Mouse (Mus musculus) MEL (cell line): ENCODE data around the gene Ccnh. TPM values are rescaled to one million over a fixed set of nuclear protein-coding genes. Genes with fewer than 3 reads are reported as not detected.
A peak's percentile ranks its signal among the peaks of the same experiment; 100 is the strongest.

ENCODE experiments used
- DNase-seq: peaks from one replicate; pipeline ENCODE4 v3.0.0; 2011; ENCODE audit warnings: low read depth, low spot score
- H3K27ac ChIP-seq: 2 replicates; pipeline ENCODE4 v1.5.1; 2012; ENCODE audit warnings: low read depth, mild to moderate bottlenecking, control low read depth, low read length, moderate library complexity; ENCODE audit not compliant: control insufficient read depth
- H3K27me3 ChIP-seq, 2 experiments: fragments of 150-350 bp in 1 of 2; sonication (generic) in 1 of 2; 2 replicates each; pipeline ENCODE4 v1.6.1; 2012; ENCODE audit warnings: low read length in 2 of 2, mild to moderate bottlenecking in 2 of 2, improper control_type of control experiment in 1 of 2, moderate library complexity in 1 of 2; ENCODE audit not compliant: insufficient read depth in 2 of 2, control insufficient read depth in 1 of 2
- H3K36me3 ChIP-seq, 2 experiments: 2 replicates each; pipeline ENCODE4 v1.6.1; 2012 to 2014; ENCODE audit warnings: low read length in 2 of 2, improper control_type of control experiment in 1 of 2, inconsistent platforms in 1 of 2, mild to moderate bottlenecking in 1 of 2; ENCODE audit not compliant: insufficient read depth in 2 of 2, control insufficient read depth in 1 of 2
- H3K4me1 ChIP-seq, 2 experiments: fragments of 150-350 bp in 1 of 2; sonication (generic) in 1 of 2; 2 replicates each; pipeline ENCODE4 v1.6.1; 2012; ENCODE audit warnings: low read length in 2 of 2, improper control_type of control experiment in 1 of 2, mild to moderate bottlenecking in 1 of 2; ENCODE audit not compliant: insufficient read depth in 2 of 2, control insufficient read depth in 1 of 2
- H3K4me3 ChIP-seq, 2 experiments: fragments of 150-350 bp in 1 of 2; sonication (generic) in 1 of 2; 2 replicates each; pipeline ENCODE4 v1.5.1; 2012; ENCODE audit warnings: low read depth in 2 of 2, low read length in 2 of 2, mild to moderate bottlenecking in 2 of 2, moderate library complexity in 2 of 2, control low read depth in 1 of 2, improper control_type of control experiment in 1 of 2; ENCODE audit not compliant: control insufficient read depth in 1 of 2, insufficient read depth in 1 of 2
- H3K79me2 ChIP-seq: 2 replicates; pipeline ENCODE4 v1.6.1; 2012; ENCODE audit warnings: mild to moderate bottlenecking, low read length, moderate library complexity; ENCODE audit not compliant: control insufficient read depth, poor library complexity, insufficient read depth
- H3K9ac ChIP-seq: 2 replicates; pipeline ENCODE4 v1.6.1; 2012; ENCODE audit warnings: low read depth, mild to moderate bottlenecking, control low read depth, low read length, moderate library complexity; ENCODE audit not compliant: control insufficient read depth, poor library complexity, severe bottlenecking
- H3K9me3 ChIP-seq: fragments of 150-350 bp; sonication (generic); replicated peaks from 2 replicates; pipeline ENCODE4 v1.6.1; 2012; ENCODE audit warnings: mild to moderate bottlenecking, low read length, improper control_type of control experiment, moderate library complexity; ENCODE audit not compliant: insufficient read depth
- BHLHE40 ChIP-seq: IDR thresholded peaks from 2 replicates; pipeline ENCODE4 v1.6.1; 2012; ENCODE audit warnings: low read depth, mild to moderate bottlenecking, inconsistent platforms, low read length, improper control_type of control experiment, borderline replicate concordance
- CTCF ChIP-seq, 3 experiments: IDR thresholded peaks in 2 of 3; conservative IDR thresholded peaks in 1 of 3; 2 replicates each; pipeline ENCODE4 v1.5.1; 2011 to 2012; ENCODE audit warnings: low read length in 3 of 3, low read depth in 2 of 3, mild to moderate bottlenecking in 2 of 3, improper control_type of control experiment in 1 of 3, inconsistent platforms in 1 of 3, mixed read lengths in 1 of 3, moderate library complexity in 1 of 3; ENCODE audit not compliant: control insufficient read depth in 1 of 3, insufficient read depth in 1 of 3, poor library complexity in 1 of 3, severe bottlenecking in 1 of 3
- GATA1 ChIP-seq: IDR thresholded peaks from 2 replicates; pipeline ENCODE4 v1.6.1; 2011; ENCODE audit warnings: low read depth, low read length, improper control_type of control experiment
- KAT2A ChIP-seq: conservative IDR thresholded peaks from 2 replicates; pipeline ENCODE4 v1.6.1; 2012; ENCODE audit warnings: low read depth, low read length, improper control_type of control experiment, inconsistent platforms
- MXI1 ChIP-seq: IDR thresholded peaks from 2 replicates; pipeline ENCODE4 v1.6.1; 2011; ENCODE audit warnings: mild to moderate bottlenecking, low read depth, low read length, improper control_type of control experiment
- MYC ChIP-seq: IDR thresholded peaks from 2 replicates; pipeline ENCODE4 v1.6.1; 2011; ENCODE audit warnings: low read depth, mild to moderate bottlenecking, low read length, improper control_type of control experiment, moderate library complexity
- NELFE ChIP-seq: IDR thresholded peaks from 2 replicates; pipeline ENCODE4 v1.6.1; 2011; ENCODE audit warnings: low read depth, low read length, improper control_type of control experiment
- NRF1 ChIP-seq: IDR thresholded peaks from 2 replicates; pipeline ENCODE4 v1.6.1; 2014; ENCODE audit warnings: low read depth, mild to moderate bottlenecking, inconsistent platforms, low read length, improper control_type of control experiment, moderate library complexity; ENCODE audit not compliant: poor library complexity, insufficient read depth, severe bottlenecking
- POLR2A ChIP-seq, 2 experiments: IDR thresholded peaks; 2 replicates each; pipeline ENCODE4 v1.6.1; 2011 to 2012; ENCODE audit warnings: low read length in 2 of 2, mild to moderate bottlenecking in 2 of 2, control low read depth in 1 of 2, improper control_type of control experiment in 1 of 2, low read depth in 1 of 2, moderate library complexity in 1 of 2; ENCODE audit not compliant: control insufficient read depth in 1 of 2, insufficient read depth in 1 of 2, poor library complexity in 1 of 2
- RAD21 ChIP-seq: IDR thresholded peaks from 2 replicates; pipeline ENCODE4 v1.6.1; 2011; ENCODE audit warnings: mild to moderate bottlenecking, low read depth, low read length, improper control_type of control experiment
- RCOR1 ChIP-seq: IDR thresholded peaks from 2 replicates; pipeline ENCODE4 v1.6.1; 2012; ENCODE audit warnings: low read depth, mild to moderate bottlenecking, inconsistent platforms, low read length, improper control_type of control experiment
- SIN3A ChIP-seq: IDR thresholded peaks from 2 replicates; pipeline ENCODE4 v1.6.1; 2012; ENCODE audit warnings: low read length, improper control_type of control experiment, inconsistent platforms
- SMC3 ChIP-seq: IDR thresholded peaks from 2 replicates; pipeline ENCODE4 v1.6.1; 2011; ENCODE audit warnings: low read depth, low read length, improper control_type of control experiment
- TBP ChIP-seq: IDR thresholded peaks from 2 replicates; pipeline ENCODE4 v1.8.0; 2011; ENCODE audit warnings: low read depth, low read length, improper control_type of control experiment
- ZC3H11A ChIP-seq: IDR thresholded peaks from 2 replicates; pipeline ENCODE4 v1.6.1; 2012; ENCODE audit warnings: low read depth, mild to moderate bottlenecking, inconsistent platforms, low read length, improper control_type of control experiment
- ZMIZ1 ChIP-seq: IDR thresholded peaks from 2 replicates; pipeline ENCODE4 v1.6.1; 2012; ENCODE audit warnings: low read depth, mild to moderate bottlenecking, inconsistent platforms, low read length, improper control_type of control experiment, moderate library complexity
- ZNF384 ChIP-seq: IDR thresholded peaks from 2 replicates; pipeline ENCODE4 v1.6.1; 2012; ENCODE audit warnings: low read depth, mild to moderate bottlenecking, inconsistent platforms, low read length, improper control_type of control experiment
- polyA plus RNA-seq, 2 experiments: library from polyadenylated mRNA; stranded (reverse) in 1 of 2; unstranded in 1 of 2; fragments of >175 nt in 1 of 2; fragments of >200 nt in 1 of 2; gene quantifications; 2 replicates each; pipeline versions ENCODE4 v1.2.1 to v1.2.4; 2012; ENCODE audit warnings: low replicate concordance in 2 of 2, low read depth in 1 of 2; ENCODE audit not compliant: insufficient read length in 2 of 2, insufficient read depth in 1 of 2, missing spikeins in 1 of 2
- total RNA-seq: library from RNA; depleted of rRNA; stranded (reverse); fragments of 300-350 nt; gene quantifications from 2 replicates; pipeline ENCODE4 v1.2.3, GENCODE M21; 2012

Ccnh gene
- total and polyA plus RNA-seq, 3 experiments: 77.3 to 101 TPM; not detected in 1

DNA sequence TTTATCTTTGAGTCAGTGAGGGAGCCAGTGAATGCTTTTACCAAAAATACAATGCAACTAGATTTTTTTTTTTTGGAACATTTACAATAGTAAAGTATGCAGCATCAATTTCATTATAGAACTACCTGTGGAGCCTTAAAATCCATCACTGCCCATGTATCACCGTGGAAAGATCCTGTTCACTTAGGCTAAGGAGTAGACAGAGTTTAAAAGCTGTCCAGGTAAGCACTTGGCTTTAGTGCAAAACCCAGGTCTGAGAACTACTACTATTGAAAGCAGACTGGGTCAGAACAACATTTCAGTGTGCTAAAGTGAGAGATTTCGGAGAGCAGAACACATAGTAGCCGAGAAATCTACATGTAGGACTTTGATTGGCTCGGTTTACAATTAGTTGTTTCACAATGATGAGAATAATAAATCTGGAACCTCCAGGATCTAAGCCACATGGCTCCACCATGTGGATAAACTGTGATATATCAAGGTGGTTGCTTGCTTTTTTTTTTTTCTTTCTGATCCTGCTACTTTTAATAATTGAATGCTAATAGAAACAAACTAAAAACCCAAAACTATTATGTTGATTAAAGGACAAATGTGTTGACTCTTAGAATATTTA, 24.6 kb upstream of the Ccnh start:
- Histone ChIP-seq H3K79me2 (no peaks in the 10 kb centered on the region), H3K9ac (no peak overlapping the region), H3K27ac (no peak overlapping the region), H3K27me3 (no peaks in the 10 kb centered on the region), H3K4me1 (no peaks in the 10 kb centered on the region), H3K9me3 (no peaks in the 10 kb centered on the region), H3K4me3 (no peak overlapping the region), H3K36me3 (peaks cover 0 to 2% of the 10 kb centered on the region in 2 experiments; a peak in 2 of 4 replicates)
- TF ChIP-seq KAT2A: no peak
- no peak for TF ChIP-seq TBP
- peak in 1 of 3 experiments; percentile 68; a peak in 2 of 6 replicates for TF ChIP-seq CTCF (IDR thresholded peaks at IDR 0.05 in 2 of 3, conservative IDR thresholded peaks at IDR 0.05 in 1 of 3; ENCODE audit: control insufficient read depth in 1 of 3, insufficient read depth in 1 of 3, low read depth in 2 of 3, low read length in 3 of 3, poor library complexity in 1 of 3, severe bottlenecking in 1 of 3)
- peak; percentile 95 for TF ChIP-seq ZNF384
- TF ChIP-seq GATA1: no peak
- peak; percentile 68 for TF ChIP-seq ZC3H11A
- TF ChIP-seq RAD21: peak; percentile 73
- TF ChIP-seq BHLHE40: no peak
- peak; percentile 82 for TF ChIP-seq SMC3
- TF ChIP-seq RCOR1: no peak
- TF ChIP-seq NELFE: no peak
- peak; percentile 43 for DNase-seq

DNA sequence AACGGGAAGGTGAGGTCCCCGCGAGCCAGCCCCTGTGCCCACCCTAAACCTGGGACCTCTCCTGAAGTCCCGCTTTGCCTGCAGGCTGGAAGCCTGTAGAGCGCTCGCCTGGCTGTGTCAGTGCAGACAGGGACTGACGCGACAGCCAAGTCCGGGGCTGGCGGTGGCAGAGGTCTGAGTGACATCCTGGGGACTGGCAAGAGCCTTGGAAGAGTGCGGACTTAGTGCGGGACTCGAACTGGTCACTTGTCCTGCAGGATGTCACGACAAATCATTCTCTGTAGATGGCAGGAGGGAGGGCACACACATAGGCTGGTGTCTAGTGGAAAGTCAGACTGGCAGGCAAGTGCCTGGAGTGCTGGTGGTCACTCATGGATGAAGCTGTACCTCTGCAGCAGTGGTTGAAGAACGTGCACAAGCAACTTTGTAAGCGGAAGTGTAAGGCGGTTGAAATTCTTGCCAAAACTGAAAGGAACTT, 475 bp downstream of the Ccnh start:
- no peaks in the 10 kb centered on the region for H3K27me3 ChIP-seq
- H3K36me3 ChIP-seq: peaks cover 10% of the 10 kb centered on the region in 2 experiments
- H3K79me2 ChIP-seq: peaks cover 15% of the 10 kb centered on the region
- TF ChIP-seq NELFE: no peak
- TF ChIP-seq ZMIZ1: 0 out of 2 replicates have a peak, but pooled peaks have one; percentile 5
- 0 out of 2 replicates have a peak, but pooled peaks have one; percentile 17 for TF ChIP-seq MXI1
- TF ChIP-seq POLR2A (IDR thresholded peaks at IDR 0.05; ENCODE audit: control insufficient read depth in 1 of 2, insufficient read depth in 1 of 2, low read depth in 1 of 2, low read length in 2 of 2, poor library complexity in 1 of 2): 0 out of 4 replicates have a peak, but pooled peaks of 1 of the 2 experiments have one; percentile 6
- TF ChIP-seq NRF1: no peak
- TF ChIP-seq MYC: peak; percentile 31; the same call in 1 of the 2 replicates
- peak; percentile 36; the same call in 1 of the 2 replicates for TF ChIP-seq SIN3A
- 0 out of 2 replicates have a peak, but pooled peaks have one; percentile 34 for TF ChIP-seq BHLHE40
- H3K4me3 ChIP-seq: peak overlapping the region; percentile 75 to 84
- H3K4me1 ChIP-seq: peaks cover 3 to 8% of the 10 kb centered on the region in 2 experiments; a peak in 2 of 4 replicates
- H3K9me3 ChIP-seq: no peaks in the 10 kb centered on the region
- DNase-seq: peak; percentile 77
- H3K9ac ChIP-seq: peak overlapping the region; percentile 80
- peak overlapping the region; percentile 40 for H3K27ac ChIP-seq
